Mouse (Mus musculus): ENCODE results near the gene Llgl2.

DNA sequence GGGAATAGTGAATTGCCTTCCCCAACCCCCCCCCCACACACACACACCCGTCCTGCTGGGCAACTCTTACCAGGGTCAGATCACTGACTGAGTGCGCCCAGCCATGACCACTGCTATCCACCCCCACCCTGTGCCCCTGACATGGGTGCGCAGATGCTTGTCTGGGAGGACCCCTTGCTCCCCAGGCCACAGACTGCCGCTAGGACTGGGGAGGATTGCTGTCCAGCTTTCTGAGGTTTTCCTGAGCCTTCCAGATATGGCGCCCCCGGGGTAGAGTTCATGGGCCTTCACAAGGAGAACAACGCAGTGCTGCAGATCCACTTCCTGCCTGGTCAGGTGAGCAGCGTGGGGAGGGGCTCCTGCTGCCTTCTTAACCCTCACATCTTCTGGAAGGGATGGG is 20.4 kb downstream of the Llgl2 start:
- TF ChIP-seq EP300 (IDR thresholded peaks at IDR 0.05; ENCODE audit: low read depth) (no peak), CTCF (IDR thresholded peaks at IDR 0.05; ENCODE audit: low read depth) (no peak)
